In genomic region chrX:42557284-42557683, GRCm38 (mm10) we compare ENCODE assay signal across 9 mouse cellular contexts. TPM values are rescaled to one million over a fixed set of nuclear protein-coding genes. Genes with fewer than 3 reads are reported as not detected.
DNase-seq lines count a peak whose midpoint lies in the region; ATAC-seq and TF ChIP-seq lines count a peak whose summit lies in the region.
"Had no signal": no experiment of that assay in that cellular context is flagged by ENCODE, and none has a peak within 500 bp of the region (broad histone marks: within the 10 kb centered on the region; RNA-seq: fewer than 3 reads in every experiment).

No protein-coding gene starts in this region.

- H3K9me3 ChIP-seq in embryonic facial prominence, embryonic 14.5 days (ENCODE audit: control insufficient read depth, low read length), result no peaks in the 10 kb centered on the region
- no peaks in the 10 kb centered on the region for H3K9me3 ChIP-seq in kidney, postnatal 0 days (replicated peaks; ENCODE audit: low read length)
- H3K9me3 ChIP-seq: hindbrain, embryonic 15.5 days had no signal

- DNase-seq in gastrocnemius, adult 18-20 months (ENCODE audit: low spot score), result peak; percentile 30
- DNase-seq in gastrocnemius, adult 8-10 months (ENCODE audit: low spot score in 2 of 2), result no peak
- DNase-seq in CD4-positive helper T cell, adult 2 months (ENCODE audit: low read depth, low spot score), result peak; percentile 49
- peak; percentile 23 to 49 for DNase-seq in adrenal gland, postnatal 36 days
- DNase-seq in embryonic facial prominence, embryonic 14.5 days (ENCODE audit: low spot score), result peak; percentile 60
- DNase-seq in kidney, postnatal 0 days (ENCODE audit: low spot score), result peak; percentile 63
- DNase-seq in lung, adult 2 months, result peak; percentile 6
- DNase-seq in right cerebral cortex, postnatal 10 days (ENCODE audit: low spot score in 2 of 2), result peak; percentile 40 to 63

- no peaks in the 10 kb centered on the region for H3K4me1 ChIP-seq in embryonic facial prominence, embryonic 14.5 days (ENCODE audit: control insufficient read depth, insufficient read depth, low read length)
- H3K4me1 ChIP-seq in kidney, postnatal 0 days (replicated peaks; ENCODE audit: insufficient read depth, low read length), result no peaks in the 10 kb centered on the region
- H3K4me1 ChIP-seq in lung, adult 2 months (ENCODE audit: control insufficient read depth, insufficient read depth, low read length), result no peaks in the 10 kb centered on the region
- H3K4me1 ChIP-seq: hindbrain, embryonic 15.5 days had no signal

- no peak overlapping the region for H3K27ac ChIP-seq in embryonic facial prominence, embryonic 14.5 days (replicated peaks; ENCODE audit: low read depth, low read length)
- no peak overlapping the region for H3K27ac ChIP-seq in kidney, postnatal 0 days
- H3K27ac ChIP-seq: hindbrain, embryonic 15.5 days had no signal

- no peak for ATAC-seq in embryonic facial prominence, embryonic 14.5 days (ENCODE audit: low read depth)
- no peak for ATAC-seq in kidney, postnatal 0 days (replicated peaks; ENCODE audit: low FRiP score, low read depth)

- no peak overlapping the region for H3K4me3 ChIP-seq in embryonic facial prominence, embryonic 14.5 days (ENCODE audit: low read depth, low read length)
- H3K4me3 ChIP-seq in kidney, postnatal 0 days (replicated peaks; ENCODE audit: low read depth, low read length), result no peak overlapping the region
- H3K4me3 ChIP-seq in lung, adult 2 months (replicated peaks; ENCODE audit: extremely low read depth, low read depth, low read length), result no peak overlapping the region
- H3K4me3 ChIP-seq: hindbrain, embryonic 15.5 days had no signal

- no peak overlapping the region for H3K4me2 ChIP-seq in embryonic facial prominence, embryonic 14.5 days (ENCODE audit: low read depth, low read length)
- no peak overlapping the region for H3K4me2 ChIP-seq in kidney, postnatal 0 days (ENCODE audit: low read length)
- H3K4me2 ChIP-seq: hindbrain, embryonic 15.5 days had no signal

- H3K27me3 ChIP-seq in embryonic facial prominence, embryonic 14.5 days (replicated peaks; ENCODE audit: control insufficient read depth, insufficient read depth, low read length), result no peaks in the 10 kb centered on the region
- H3K27me3 ChIP-seq in kidney, postnatal 0 days (ENCODE audit: insufficient read depth, low read length), result no peaks in the 10 kb centered on the region
- H3K27me3 ChIP-seq: hindbrain, embryonic 15.5 days had no signal

- H3K9ac ChIP-seq in embryonic facial prominence, embryonic 14.5 days (ENCODE audit: low read depth, low read length), result no peak overlapping the region
- H3K9ac ChIP-seq in kidney, postnatal 0 days (ENCODE audit: low read depth, low read length), result no peak overlapping the region
- H3K9ac ChIP-seq: hindbrain, embryonic 15.5 days had no signal

- no peak for TF ChIP-seq POLR2A in lung, adult 2 months (IDR thresholded peaks at IDR 0.05; ENCODE audit: borderline replicate concordance, extremely low read depth, low read depth, low read length)

- H3K36me3 ChIP-seq in embryonic facial prominence, embryonic 14.5 days (ENCODE audit: control insufficient read depth, insufficient read depth, low read length), result no peaks in the 10 kb centered on the region
- H3K36me3 ChIP-seq in kidney, postnatal 0 days (ENCODE audit: insufficient read depth, low read length), result no peaks in the 10 kb centered on the region
- H3K36me3 ChIP-seq: hindbrain, embryonic 15.5 days had no signal

- 27% methylated on average over 7 of the region's 7 CpGs for WGBS in embryonic facial prominence, embryonic 14.5 days
- WGBS in kidney, postnatal 0 days, result 28% methylated on average over 7 of the region's 7 CpGs
- 27% methylated on average over 7 of the region's 7 CpGs for WGBS in lung, adult 2 months

- peak; percentile 77 for TF ChIP-seq CTCF in kidney, postnatal 0 days (IDR thresholded peaks at IDR 0.05; ENCODE audit: low read depth)
- peak; percentile 50 for TF ChIP-seq CTCF in lung, adult 2 months (IDR thresholded peaks at IDR 0.05; ENCODE audit: insufficient read depth, low read length)

RNA-seq across cellular contexts. Expression of gene Sh2d1a, which starts 55.0 kb away (rescaled TPM):
- total RNA-seq in gastrocnemius, adult 18-20 months (2021), result not detected
- not detected for total RNA-seq in gastrocnemius, adult 8-10 months (2022)
- not detected for total RNA-seq in adrenal gland, postnatal 36 days (2021)
- 1.1 and 1.4 TPM in 2 replicates for polyA plus RNA-seq in embryonic facial prominence, embryonic 14.5 days (2014; fragmentation: Nextera tagmentation; extraction: Ambion mirVana)
- polyA plus RNA-seq in kidney, postnatal 0 days (2015; fragmentation: Nextera tagmentation; extraction: Ambion mirVana), result 0.10 and 0.13 TPM in 2 replicates
- 0.50 and 0.82 TPM in 2 replicates for polyA plus RNA-seq in lung, adult 2 months (2012; rRNA removed)

Comparison
In these comparisons a context has a peak if more than half of its experiments do, and no peak if none do; other contexts are left out.
1. DNase-seq: peak in gastrocnemius, adult 18-20 months (single experiment), CD4-positive helper T cell, adult 2 months (single experiment), adrenal gland, postnatal 36 days (2 of 2), embryonic facial prominence, embryonic 14.5 days (single experiment), kidney, postnatal 0 days (single experiment), lung, adult 2 months (single experiment) and right cerebral cortex, postnatal 10 days (2 of 2); none in gastrocnemius, adult 8-10 months (0 of 2).